Mouse (Mus musculus) heart, embryonic 13.5 days (tissue): ENCODE measurements around the gene Pank3. TPM values are rescaled to one million over a fixed set of nuclear protein-coding genes. Genes with fewer than 3 reads are reported as not detected.

Source experiments
- ATAC-seq: fragments of 200-750 bp; cut with Nextera tagmentation; 2 replicates; pipeline ENCODE4 v1.8.0; 2017; ENCODE audit warnings: moderate TSS enrichment; ENCODE audit not compliant: insufficient number of reproducible peaks, low FRiP score, low TSS enrichment; ENCODE audit errors: extremely low read depth
- H3K27ac ChIP-seq: fragments of 300-500 bp; sonication (generic); replicated peaks from 2 replicates; pipeline ENCODE4 v1.5.1; 2015; ENCODE audit warnings: moderate library complexity, mild to moderate bottlenecking, inconsistent platforms
- H3K27me3 ChIP-seq: fragments of 300-500 bp; sonication (generic); replicated peaks from 2 replicates; pipeline ENCODE4 v1.6.1; 2015; ENCODE audit warnings: mild to moderate bottlenecking, inconsistent platforms
- H3K36me3 ChIP-seq: fragments of 300-500 bp; sonication (generic); 2 replicates; pipeline ENCODE4 v1.6.1; 2015; ENCODE audit warnings: mild to moderate bottlenecking, inconsistent platforms
- H3K4me1 ChIP-seq: fragments of 300-500 bp; sonication (generic); 2 replicates; pipeline ENCODE4 v1.6.1; 2015; ENCODE audit warnings: inconsistent platforms
- H3K4me2 ChIP-seq: fragments of 300-500 bp; sonication (generic); 2 replicates; pipeline ENCODE4 v1.6.1; 2015; ENCODE audit warnings: inconsistent platforms, mild to moderate bottlenecking, moderate library complexity
- H3K4me3 ChIP-seq: fragments of 300-500 bp; sonication (generic); 2 replicates; pipeline ENCODE4 v1.5.1; 2015; ENCODE audit warnings: moderate library complexity, mild to moderate bottlenecking, inconsistent platforms
- H3K9ac ChIP-seq: fragments of 300-500 bp; sonication (generic); 2 replicates; pipeline ENCODE4 v1.6.1; 2015; ENCODE audit warnings: inconsistent platforms, mild to moderate bottlenecking, moderate library complexity
- H3K9me3 ChIP-seq: fragments of 300-500 bp; sonication (generic); 2 replicates; pipeline ENCODE4 v1.6.1; 2016; ENCODE audit warnings: inconsistent platforms
- WGBS: fragments of 180-500 bp; shearing (Covaris S2); methylation state at CpG from one replicate; pipeline ENCODE4 v1.1.7; 2015; ENCODE audit warnings: mixed read lengths; 5-methylcytosine and 5-hydroxymethylcytosine counted together
- polyA plus RNA-seq: library from polyadenylated mRNA; unstranded; fragments of >200 nt; fragmentation: Nextera tagmentation; extraction: Ambion mirVana; gene quantifications from 2 replicates; pipeline ENCODE4 v1.2.1, GENCODE M21; 2015

The Pank3 gene
- polyA plus RNA-seq, result 8.0 and 8.4 TPM in 2 replicates

DNA sequence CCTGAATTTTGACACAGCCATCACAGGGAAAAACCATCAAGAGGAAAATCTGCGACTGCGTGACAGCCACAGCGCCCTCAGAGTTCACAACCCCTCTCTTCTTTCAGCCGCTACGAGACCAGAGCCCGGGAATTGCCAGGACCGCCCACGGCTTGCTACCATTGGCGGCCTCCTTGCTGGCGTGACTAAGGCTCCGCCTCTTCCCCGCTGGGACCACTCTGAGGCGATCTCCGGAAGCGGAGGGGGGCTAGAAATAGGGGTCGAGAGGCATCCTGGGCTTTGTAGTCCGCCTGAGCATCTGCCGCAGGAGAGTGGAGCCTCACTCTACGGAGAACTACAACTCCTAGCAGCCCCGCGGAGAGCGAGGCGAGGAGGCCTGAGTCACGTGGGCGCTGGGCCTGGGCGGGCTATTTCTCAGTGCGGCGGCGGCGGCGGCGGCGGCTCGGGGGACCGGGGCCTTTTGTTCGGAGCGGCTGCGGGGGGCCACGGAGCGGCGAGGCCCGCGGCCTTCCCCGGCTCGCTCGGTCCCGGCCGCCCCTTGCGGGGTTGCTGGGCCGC lies at the start of gene Pank3:
TSS of gene Pank3 (plus strand) at position 297 of the 558 bp plus-strand sequence.
- peak within 1 kb of the TSS; percentile 95 for H3K4me2 ChIP-seq
- H3K4me3 ChIP-seq, result peak within 1 kb of the TSS; percentile 97
- peaks cover 4% of the 10 kb centered on the region; the same call in 1 of the 2 replicates for H3K27me3 ChIP-seq
- no peaks in the 10 kb centered on the region for H3K9me3 ChIP-seq
- ATAC-seq, result peak; percentile 98
- H3K4me1 ChIP-seq, result peaks cover 19% of the 10 kb centered on the region
- H3K36me3 ChIP-seq, result peaks cover 6% of the 10 kb centered on the region; the same call in 1 of the 2 replicates
- H3K9ac ChIP-seq, result peak within 1 kb of the TSS; percentile 97
- WGBS, result under 1% methylated on average over 36 of the region's 50 CpGs
- H3K27ac ChIP-seq, result peak within 1 kb of the TSS; percentile 95

DNA sequence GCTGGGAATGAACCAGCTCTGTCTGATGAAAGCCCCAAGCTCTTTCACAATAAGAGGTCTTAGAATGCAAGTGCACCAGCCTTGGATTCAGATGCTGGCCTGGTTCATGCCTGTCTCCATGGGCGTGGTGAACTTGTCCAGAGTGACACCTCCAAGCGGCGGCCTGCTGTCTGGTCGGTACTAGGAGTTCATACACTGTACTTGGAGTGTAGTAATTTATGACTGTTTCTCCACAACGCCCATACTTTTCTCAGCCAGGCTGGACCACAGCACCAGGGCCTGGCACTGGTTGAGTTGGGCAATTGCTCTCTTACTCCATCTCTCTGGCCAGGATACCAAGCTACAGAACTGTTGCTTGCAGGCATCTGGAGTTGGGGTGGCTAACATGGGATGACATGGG lies 45.4 kb upstream of the Pank3 start:
- H3K27ac ChIP-seq, result no peak overlapping the region
- 77% methylated on average over 5 of the region's 5 CpGs for WGBS
- H3K4me2 ChIP-seq, result no peak overlapping the region
- H3K27me3 ChIP-seq, result no peaks in the 10 kb centered on the region
- no peaks in the 10 kb centered on the region for H3K4me1 ChIP-seq
- no peak overlapping the region for H3K4me3 ChIP-seq
- no peak for ATAC-seq
- no peak overlapping the region for H3K9ac ChIP-seq
- no peaks in the 10 kb centered on the region for H3K9me3 ChIP-seq
- H3K36me3 ChIP-seq, result no peaks in the 10 kb centered on the region

GRCm38 (mm10) chr11:35726341-35726846 lies 42.9 kb upstream of the Pank3 start:
- Histone ChIP-seq H3K27me3 (no peaks in the 10 kb centered on the region), H3K36me3 (no peaks in the 10 kb centered on the region), H3K4me1 (no peaks in the 10 kb centered on the region), H3K9me3 (no peaks in the 10 kb centered on the region), H3K4me2 (no peak overlapping the region), H3K4me3 (no peak overlapping the region), H3K9ac (no peak overlapping the region), H3K27ac (no peak overlapping the region)
- 77% methylated on average over 8 of the region's 8 CpGs for WGBS
- ATAC-seq, result no peak

DNA sequence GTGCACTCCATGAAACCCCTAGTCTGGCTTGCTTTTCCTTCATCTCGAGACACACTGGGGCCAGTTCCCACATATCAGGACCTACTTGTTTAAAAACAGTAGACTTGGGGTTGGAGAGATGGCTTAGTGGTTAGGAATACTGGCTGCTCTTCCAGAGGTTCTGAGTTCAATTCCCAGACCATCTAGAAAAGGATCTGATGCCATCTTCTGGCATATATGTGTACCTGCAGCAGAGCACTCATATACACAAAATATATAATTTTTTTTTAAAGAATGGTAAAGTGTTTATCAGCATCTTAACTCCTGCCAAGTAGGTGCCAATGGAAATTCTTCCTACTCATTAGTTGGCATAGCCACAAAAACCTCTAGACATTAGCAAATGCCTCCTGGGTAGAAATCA lies 41.1 kb upstream of the Pank3 start:
- Histone ChIP-seq H3K36me3 (no peaks in the 10 kb centered on the region), H3K4me3 (no peak overlapping the region), H3K9me3 (no peaks in the 10 kb centered on the region), H3K9ac (no peak overlapping the region), H3K4me2 (no peak overlapping the region), H3K27ac (no peak overlapping the region), H3K27me3 (no peaks in the 10 kb centered on the region), H3K4me1 (no peaks in the 10 kb centered on the region)
- no peak for ATAC-seq
- 83% methylated on average over 1 of the region's 1 CpGs for WGBS

- Histone ChIP-seq H3K9ac (no peak overlapping the region), H3K4me1 (no peaks in the 10 kb centered on the region), H3K27ac (no peak overlapping the region), H3K9me3 (no peaks in the 10 kb centered on the region), H3K4me2 (no peak overlapping the region), H3K36me3 (no peaks in the 10 kb centered on the region), H3K27me3 (no peaks in the 10 kb centered on the region), H3K4me3 (no peak overlapping the region)
- WGBS, result 43% methylated on average over 5 of the region's 5 CpGs
- ATAC-seq, result no peak
Measured at GRCm38 (mm10) chr11:35729186-35729585, 40.1 kb upstream of the Pank3 start.

- 46% methylated on average over 1 of the region's 1 CpGs for WGBS
- H3K4me2 ChIP-seq, result no peak overlapping the region
- no peak overlapping the region for H3K27ac ChIP-seq
- ATAC-seq, result no peak
- no peak overlapping the region for H3K9ac ChIP-seq
- no peaks in the 10 kb centered on the region for H3K27me3 ChIP-seq
- H3K4me1 ChIP-seq, result no peaks in the 10 kb centered on the region
- H3K4me3 ChIP-seq, result no peak overlapping the region
- H3K36me3 ChIP-seq, result no peaks in the 10 kb centered on the region
- no peaks in the 10 kb centered on the region for H3K9me3 ChIP-seq
Measured at GRCm38 (mm10) chr11:35732366-35732765, 36.9 kb upstream of the Pank3 start.

DNA sequence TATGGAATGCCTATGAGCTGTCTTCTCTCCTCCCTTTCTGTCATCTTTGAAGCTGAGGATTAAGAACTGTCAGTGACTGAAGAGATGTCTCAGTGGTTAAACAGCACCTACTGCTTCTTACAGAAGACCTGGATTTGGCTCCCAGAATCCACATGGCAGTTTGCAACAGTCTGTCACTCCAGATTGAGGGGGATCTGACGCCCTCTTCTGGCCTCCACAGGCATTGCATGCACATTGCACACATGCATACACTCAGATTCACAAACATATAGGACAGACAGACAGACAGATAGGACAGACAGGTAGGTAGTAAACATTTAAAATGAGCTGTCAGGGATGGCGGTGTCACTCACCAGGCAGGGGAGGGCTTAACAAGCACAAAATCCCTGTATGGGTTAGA lies 32.5 kb upstream of the Pank3 start:
- no peaks in the 10 kb centered on the region for H3K9me3 ChIP-seq
- no peak overlapping the region for H3K9ac ChIP-seq
- no peak overlapping the region for H3K4me2 ChIP-seq
- no peak for ATAC-seq
- H3K4me3 ChIP-seq, result no peak overlapping the region
- no peak overlapping the region for H3K27ac ChIP-seq
- H3K4me1 ChIP-seq, result no peaks in the 10 kb centered on the region
- H3K36me3 ChIP-seq, result no peaks in the 10 kb centered on the region
- no peaks in the 10 kb centered on the region for H3K27me3 ChIP-seq
- 67% methylated on average over 2 of the region's 2 CpGs for WGBS

GRCm38 (mm10) chr11:35737262-35737661 lies 32.0 kb upstream of the Pank3 start:
- Histone ChIP-seq H3K27ac (no peak overlapping the region), H3K36me3 (no peaks in the 10 kb centered on the region), H3K9me3 (no peaks in the 10 kb centered on the region), H3K4me2 (no peak overlapping the region), H3K4me1 (no peaks in the 10 kb centered on the region), H3K9ac (no peak overlapping the region), H3K4me3 (no peak overlapping the region), H3K27me3 (no peaks in the 10 kb centered on the region)
- no peak for ATAC-seq
- 80% methylated on average over 2 of the region's 2 CpGs for WGBS

DNA sequence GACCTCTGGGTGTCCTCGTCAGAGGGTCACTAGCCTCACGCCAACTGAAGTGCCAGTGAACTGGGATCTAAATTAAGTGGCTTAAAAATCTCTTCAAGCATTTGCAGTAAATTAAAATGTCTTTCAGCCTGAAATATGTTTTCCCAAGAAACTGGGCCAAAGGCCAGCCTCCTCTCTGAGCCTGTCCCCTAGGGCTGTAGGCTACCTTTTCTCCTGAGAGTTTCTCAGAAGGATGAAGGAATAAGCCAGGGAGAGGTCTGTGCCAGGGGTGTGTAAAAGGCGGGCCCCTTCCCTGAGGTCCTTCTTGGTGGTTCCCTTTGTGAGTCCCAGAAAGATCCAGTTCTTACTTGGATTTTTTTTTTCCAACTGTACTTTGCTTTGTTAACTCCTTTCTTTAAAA lies 31.2 kb upstream of the Pank3 start:
- 65% methylated on average over 3 of the region's 3 CpGs for WGBS
- no peak overlapping the region for H3K9ac ChIP-seq
- H3K9me3 ChIP-seq, result peaks cover 5% of the 10 kb centered on the region; the same call in 1 of the 2 replicates
- H3K27me3 ChIP-seq, result no peaks in the 10 kb centered on the region
- no peaks in the 10 kb centered on the region for H3K4me1 ChIP-seq
- no peak overlapping the region for H3K4me3 ChIP-seq
- H3K27ac ChIP-seq, result no peak overlapping the region
- ATAC-seq, result no peak
- H3K4me2 ChIP-seq, result no peak overlapping the region
- H3K36me3 ChIP-seq, result no peaks in the 10 kb centered on the region

DNA sequence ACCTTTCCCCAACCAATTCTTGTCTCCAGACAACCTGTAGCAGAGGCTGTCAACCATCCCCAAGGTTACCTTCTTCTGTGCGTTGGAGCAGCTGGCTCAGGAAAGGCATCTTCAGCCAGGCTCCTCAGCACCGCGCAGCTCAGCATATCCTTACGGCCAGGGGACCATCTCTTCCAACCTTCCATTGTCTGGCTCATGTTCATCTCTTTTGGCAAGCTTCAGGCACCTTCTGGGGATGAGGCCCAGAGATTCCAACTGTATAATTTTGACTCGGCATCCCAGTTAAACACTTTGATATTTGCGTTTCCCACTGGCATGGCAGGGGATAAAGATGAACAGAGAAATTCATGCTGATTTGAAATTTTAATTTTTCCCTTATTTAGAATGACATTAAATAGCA lies 25.7 kb upstream of the Pank3 start:
- H3K36me3 ChIP-seq, result no peaks in the 10 kb centered on the region
- WGBS, result 78% methylated on average over 6 of the region's 6 CpGs
- no peak overlapping the region for H3K4me2 ChIP-seq
- no peak overlapping the region for H3K4me3 ChIP-seq
- no peaks in the 10 kb centered on the region for H3K4me1 ChIP-seq
- H3K9me3 ChIP-seq, result peaks cover 9% of the 10 kb centered on the region; the same call in 1 of the 2 replicates
- no peak overlapping the region for H3K9ac ChIP-seq
- H3K27ac ChIP-seq, result no peak overlapping the region
- ATAC-seq, result no peak
- H3K27me3 ChIP-seq, result no peaks in the 10 kb centered on the region

DNA sequence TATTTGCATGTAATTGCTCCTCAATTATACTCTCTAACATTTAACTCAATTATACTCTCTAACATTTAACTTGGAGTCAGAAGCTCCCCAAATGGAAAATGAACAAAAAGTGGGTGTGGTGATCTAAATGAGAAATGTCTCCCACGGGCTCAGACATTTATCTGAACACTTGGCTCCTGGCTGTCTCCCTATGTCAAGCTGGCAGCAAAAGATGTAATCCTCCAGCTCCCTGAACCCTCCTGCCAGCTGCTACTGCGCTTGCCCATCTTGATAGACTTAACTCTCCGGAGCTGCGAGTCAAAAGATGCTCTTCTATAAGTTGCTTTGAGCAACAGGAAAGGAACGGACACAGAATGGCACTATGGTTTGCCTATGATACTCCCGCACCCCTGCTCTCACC lies 24.7 kb upstream of the Pank3 start:
- H3K4me1 ChIP-seq, result no peaks in the 10 kb centered on the region
- H3K36me3 ChIP-seq, result no peaks in the 10 kb centered on the region
- WGBS, result 72% methylated on average over 6 of the region's 6 CpGs
- no peak overlapping the region for H3K27ac ChIP-seq
- H3K4me3 ChIP-seq, result no peak overlapping the region
- no peak overlapping the region for H3K9ac ChIP-seq
- no peaks in the 10 kb centered on the region for H3K27me3 ChIP-seq
- no peak overlapping the region for H3K4me2 ChIP-seq
- no peak for ATAC-seq
- H3K9me3 ChIP-seq, result peaks cover 9% of the 10 kb centered on the region; the same call in 1 of the 2 replicates

DNA sequence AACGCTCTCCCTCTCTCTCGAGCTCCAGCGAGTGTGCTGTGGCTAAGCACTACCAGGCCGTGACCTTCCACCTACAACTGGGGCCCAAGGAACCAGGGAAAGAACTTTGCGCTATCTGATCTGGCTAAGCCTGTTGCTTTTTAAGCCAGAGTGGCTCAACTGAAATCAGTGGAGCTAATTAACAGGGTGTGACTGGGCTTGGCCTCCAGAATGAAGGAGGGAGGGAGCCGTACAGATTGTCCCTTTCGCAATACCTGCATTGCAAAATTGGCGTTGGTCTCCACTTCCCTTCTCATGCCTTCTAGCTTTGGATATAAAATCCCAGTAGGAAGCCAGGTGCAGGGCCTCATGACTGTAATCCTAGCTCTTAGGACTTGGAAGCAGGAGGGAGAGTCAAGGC lies 18.7 kb upstream of the Pank3 start:
- no peaks in the 10 kb centered on the region for H3K27me3 ChIP-seq
- 72% methylated on average over 8 of the region's 8 CpGs for WGBS
- ATAC-seq, result no peak
- H3K4me1 ChIP-seq, result peaks cover 5% of the 10 kb centered on the region; the same call in 1 of the 2 replicates
- H3K27ac ChIP-seq, result no peak overlapping the region
- no peak overlapping the region for H3K9ac ChIP-seq
- no peaks in the 10 kb centered on the region for H3K9me3 ChIP-seq
- no peaks in the 10 kb centered on the region for H3K36me3 ChIP-seq
- no peak overlapping the region for H3K4me3 ChIP-seq
- no peak overlapping the region for H3K4me2 ChIP-seq
